Mouse (Mus musculus): Measurements from ENCODE around the gene Exoc7.

The Exoc7 gene

DNA sequence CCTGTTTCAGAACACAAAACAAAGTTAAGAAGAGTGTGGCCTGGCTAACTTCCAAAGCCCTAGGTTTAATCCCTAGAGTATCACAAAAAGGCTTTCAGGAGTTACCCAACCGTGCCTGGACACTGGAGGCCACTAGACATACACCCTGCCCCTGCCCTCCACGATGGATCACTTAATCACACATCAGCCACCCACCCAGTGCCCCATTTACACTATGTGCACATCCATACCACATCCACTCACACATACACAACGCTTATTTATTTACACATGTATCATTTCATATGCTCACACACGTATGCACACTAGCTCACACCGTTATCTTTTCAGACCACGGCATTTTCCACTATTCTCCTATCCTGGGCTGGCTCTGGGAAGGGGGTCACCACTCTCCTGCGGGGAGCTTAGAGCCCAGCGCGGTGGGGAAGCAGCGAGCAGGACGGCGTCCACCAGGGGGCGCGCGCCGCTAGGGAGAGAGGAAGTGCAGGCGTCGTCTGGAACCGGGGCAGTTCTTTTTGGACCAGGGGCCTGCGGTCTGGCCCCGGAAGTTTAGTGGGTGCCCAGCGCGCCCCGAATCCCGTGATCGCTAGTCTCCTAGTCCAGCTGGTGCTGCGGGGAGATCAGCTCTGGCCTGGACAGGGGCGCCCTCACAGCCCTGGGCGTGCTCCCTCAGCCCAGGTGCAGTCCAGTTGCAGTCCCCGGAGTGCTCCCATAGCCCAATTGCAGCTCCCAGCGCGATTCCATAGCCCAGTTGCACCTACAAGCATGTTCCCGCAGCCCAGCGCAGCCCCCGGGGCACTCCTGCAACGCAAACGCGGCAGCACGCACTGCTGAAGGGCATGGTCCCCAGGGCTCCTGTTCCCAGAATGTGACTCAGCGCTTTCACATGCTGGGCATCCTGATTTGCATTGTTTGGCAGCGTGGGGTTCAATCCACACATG, 12.0 kb upstream of the Exoc7 start:
- ATAC-seq (ENCODE audit: insufficient number of reproducible peaks, low FRiP score, low TSS enrichment) = 0 out of 2 replicates have a peak, but pooled peaks have one; percentile 26

DNA sequence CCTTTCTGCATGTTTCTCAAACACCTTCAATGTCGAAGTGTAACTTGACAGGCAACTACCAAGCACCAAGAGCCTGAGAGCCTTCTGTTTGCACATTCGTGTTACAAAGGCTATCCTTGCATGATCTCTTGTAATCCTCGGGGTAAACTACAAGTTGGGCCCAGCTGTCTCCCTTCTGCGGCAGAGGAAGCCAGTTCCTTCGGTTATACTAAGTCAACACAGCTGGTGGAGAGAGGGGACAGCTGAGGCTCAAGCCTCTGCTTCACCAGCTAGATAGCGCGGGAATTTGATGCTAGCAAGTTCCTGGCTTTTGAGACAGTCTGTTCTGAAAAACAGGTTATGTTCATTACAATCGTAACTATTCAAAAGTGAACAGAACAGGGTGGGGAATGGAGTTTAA, 5.3 kb upstream of the Exoc7 start:
- ATAC-seq (ENCODE audit: insufficient number of reproducible peaks, low FRiP score, low TSS enrichment) = no peak

DNA sequence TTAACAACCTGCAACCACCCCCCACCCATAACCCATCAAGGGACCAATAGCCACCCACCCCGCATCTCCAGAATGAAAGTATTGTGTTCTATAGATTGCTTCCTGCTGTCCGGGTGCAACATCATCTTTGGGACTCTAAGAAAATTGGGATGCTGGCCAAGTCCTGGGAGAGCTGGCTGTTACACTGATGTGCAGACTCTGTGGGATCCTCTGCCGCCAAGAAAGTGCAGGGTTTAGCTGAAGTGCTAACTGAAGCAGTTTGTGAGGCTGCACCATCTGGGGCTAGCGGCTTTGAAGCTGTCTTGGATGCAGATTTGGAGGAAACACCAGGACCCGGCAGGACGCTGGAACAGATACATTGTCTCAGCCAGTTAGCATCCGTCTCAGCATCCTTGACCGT, 4.1 kb upstream of the Exoc7 start:
- ATAC-seq (ENCODE audit: insufficient number of reproducible peaks, low FRiP score, low TSS enrichment) = no peak

- no peak for ATAC-seq (ENCODE audit: insufficient number of reproducible peaks, low FRiP score, low TSS enrichment)
These were observed 2.6 kb upstream of the Exoc7 start for GRCm38 (mm10) chr11:116309601-116310000.

- ATAC-seq (ENCODE audit: insufficient number of reproducible peaks, low FRiP score, low TSS enrichment) = no peak
These were observed 914 bp upstream of the Exoc7 start for GRCm38 (mm10) chr11:116307762-116308531.

DNA sequence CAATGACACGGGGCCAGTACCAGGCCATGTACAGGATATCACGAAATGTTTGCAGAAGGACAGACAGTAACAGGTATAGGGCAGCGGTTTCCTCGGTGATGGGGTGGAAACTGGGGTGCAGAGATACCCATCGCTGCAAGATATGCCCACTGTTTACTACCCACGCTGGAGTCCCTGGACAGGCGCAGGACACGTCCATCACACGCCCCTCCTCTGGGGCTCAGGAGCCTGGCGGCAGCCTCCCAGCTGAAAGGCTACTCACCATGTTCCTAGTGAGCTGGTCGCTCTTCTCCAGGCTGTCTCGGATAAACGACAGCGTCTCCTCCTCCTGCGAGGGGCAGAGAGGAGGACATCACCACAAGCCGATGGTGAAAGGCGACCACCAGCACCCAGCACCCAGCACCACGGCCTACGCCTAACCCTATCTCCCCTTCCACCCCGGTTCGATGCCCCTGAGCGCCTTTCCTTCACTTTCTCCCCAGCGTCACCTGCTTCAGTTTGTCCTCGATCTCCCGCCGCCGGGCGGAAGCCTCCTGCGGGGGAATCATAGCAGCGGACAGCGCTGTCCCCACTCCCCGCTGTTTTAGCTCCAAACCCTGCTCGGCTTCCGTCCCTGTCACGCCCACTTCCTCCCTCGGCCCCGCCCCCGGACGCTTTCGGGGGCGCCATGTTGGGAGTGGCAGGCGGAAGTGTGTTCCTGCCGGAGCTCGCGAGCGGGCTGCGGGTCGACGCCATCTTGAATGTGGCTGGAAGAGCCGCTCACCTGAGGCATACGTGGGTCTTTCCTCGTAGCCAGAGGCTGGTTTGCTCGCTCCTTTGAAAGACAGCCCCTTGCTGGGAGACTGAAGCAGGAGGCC, 679 bp downstream of the Exoc7 start:
- ATAC-seq (ENCODE audit: insufficient number of reproducible peaks, low FRiP score, low TSS enrichment) = peak; percentile 91

DNA sequence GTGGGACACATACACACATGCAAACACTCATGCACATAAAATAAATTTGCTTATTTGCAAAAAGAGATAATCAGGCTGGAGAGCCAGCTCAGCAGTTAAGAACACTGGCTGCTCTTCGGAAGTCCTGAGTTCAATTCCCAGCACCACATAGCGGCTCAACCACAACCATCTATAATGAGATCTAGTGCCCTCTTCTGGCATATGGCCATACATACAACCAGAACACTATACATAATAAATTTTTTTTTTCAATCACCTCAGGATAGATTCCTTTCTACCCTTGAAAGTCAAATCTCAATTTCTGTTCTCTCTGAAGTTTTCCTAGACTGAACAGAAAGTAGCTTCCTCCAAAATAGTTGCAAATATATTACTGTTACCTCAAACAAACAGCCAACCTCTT, 1.6 kb downstream of the Exoc7 start:
- ATAC-seq (ENCODE audit: insufficient number of reproducible peaks, low FRiP score, low TSS enrichment) = no peak

- peak; percentile 72; the same call in 1 of the 2 replicates for ATAC-seq (ENCODE audit: insufficient number of reproducible peaks, low FRiP score, low TSS enrichment)
These were observed 8.4 kb downstream of the Exoc7 start for GRCm38 (mm10) chr11:116298621-116299020.

DNA sequence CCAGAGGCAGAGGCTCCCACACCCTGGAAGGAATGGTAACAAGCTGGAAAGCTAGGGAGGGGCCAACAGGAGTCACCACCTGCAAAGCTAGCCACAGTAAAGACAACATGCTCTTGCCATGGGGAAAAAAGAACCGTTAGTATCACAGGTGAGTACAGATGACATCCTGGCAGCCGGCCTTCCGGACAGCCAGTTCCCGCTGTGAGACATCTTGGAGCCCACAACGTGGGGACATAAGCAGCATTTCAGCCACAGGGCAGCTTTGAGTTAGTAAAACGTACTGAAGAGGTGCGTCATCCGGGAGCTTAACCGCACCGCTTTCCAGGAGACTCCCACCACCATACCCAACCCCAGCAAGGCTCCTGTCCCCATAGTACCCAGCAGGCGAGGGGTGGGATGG, 8.8 kb downstream of the Exoc7 start:
- no peak for ATAC-seq (ENCODE audit: insufficient number of reproducible peaks, low FRiP score, low TSS enrichment)

GRCm38 (mm10) chr11:116297017-116297416, 10.0 kb downstream of the Exoc7 start:
- ATAC-seq (ENCODE audit: insufficient number of reproducible peaks, low FRiP score, low TSS enrichment) = no peak

GRCm38 (mm10) chr11:116296191-116296734, 10.8 kb downstream of the Exoc7 start:
- no peak for ATAC-seq (ENCODE audit: insufficient number of reproducible peaks, low FRiP score, low TSS enrichment)

GRCm38 (mm10) chr11:116294319-116294718, 12.7 kb downstream of the Exoc7 start:
- no peak for ATAC-seq (ENCODE audit: insufficient number of reproducible peaks, low FRiP score, low TSS enrichment)

DNA sequence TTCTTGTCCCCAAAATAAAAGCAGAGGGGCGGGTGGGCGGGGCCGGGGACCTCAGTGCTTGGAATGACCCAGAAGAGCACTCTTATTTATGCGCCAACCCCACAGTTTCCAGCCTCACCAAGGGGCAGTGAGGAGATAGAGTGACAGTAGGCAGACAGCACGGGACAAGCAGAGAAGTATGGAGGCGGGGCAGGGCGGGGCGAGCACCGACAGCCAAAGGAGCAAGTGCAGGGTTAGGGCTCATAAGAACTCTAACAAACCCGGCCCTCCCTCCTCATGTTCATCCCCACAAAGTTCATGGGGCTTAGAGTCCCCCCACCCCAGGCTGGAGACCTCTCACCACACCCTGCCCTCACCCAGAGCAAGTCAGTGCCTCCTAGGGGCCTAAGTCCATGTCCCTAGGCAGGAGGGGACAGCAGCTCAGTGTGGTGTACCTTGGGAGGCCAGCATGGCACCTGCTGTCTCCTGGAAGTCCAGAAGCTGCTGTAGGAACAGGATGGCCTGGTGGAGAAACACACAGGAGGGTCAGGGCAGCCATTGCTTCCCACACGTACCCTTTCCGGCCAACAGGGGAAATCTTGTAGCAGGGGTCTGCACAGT, 13.4 kb downstream of the Exoc7 start:
- no peak for ATAC-seq (ENCODE audit: insufficient number of reproducible peaks, low FRiP score, low TSS enrichment)

- no peak for ATAC-seq (ENCODE audit: insufficient number of reproducible peaks, low FRiP score, low TSS enrichment)
These were observed 14.6 kb downstream of the Exoc7 start for GRCm38 (mm10) chr11:116292401-116292800.

GRCm38 (mm10) chr11:116290556-116290955, 16.5 kb downstream of the Exoc7 start:
- no peak for ATAC-seq (ENCODE audit: insufficient number of reproducible peaks, low FRiP score, low TSS enrichment)

DNA sequence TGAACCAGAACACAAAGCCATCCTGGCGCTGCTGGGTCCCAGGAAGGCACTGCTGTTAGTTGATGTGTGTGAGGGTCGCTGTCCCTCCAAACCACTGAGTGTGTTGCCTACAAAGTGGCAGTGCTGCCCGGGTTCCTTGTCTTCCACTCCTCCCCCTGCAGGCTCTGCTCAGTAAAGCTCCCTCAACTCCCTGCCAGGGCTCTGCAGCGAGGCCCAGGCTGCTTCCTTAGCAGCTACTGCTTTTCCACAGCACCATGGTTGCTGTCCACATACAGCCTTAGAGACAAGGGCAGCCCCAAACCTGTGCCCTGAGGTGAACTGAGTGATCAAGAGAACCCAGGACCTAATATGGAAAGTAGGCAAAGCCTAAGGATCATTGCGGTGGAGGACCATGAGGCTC, 19.7 kb downstream of the Exoc7 start:
- no peak for ATAC-seq (ENCODE audit: insufficient number of reproducible peaks, low FRiP score, low TSS enrichment)

DNA sequence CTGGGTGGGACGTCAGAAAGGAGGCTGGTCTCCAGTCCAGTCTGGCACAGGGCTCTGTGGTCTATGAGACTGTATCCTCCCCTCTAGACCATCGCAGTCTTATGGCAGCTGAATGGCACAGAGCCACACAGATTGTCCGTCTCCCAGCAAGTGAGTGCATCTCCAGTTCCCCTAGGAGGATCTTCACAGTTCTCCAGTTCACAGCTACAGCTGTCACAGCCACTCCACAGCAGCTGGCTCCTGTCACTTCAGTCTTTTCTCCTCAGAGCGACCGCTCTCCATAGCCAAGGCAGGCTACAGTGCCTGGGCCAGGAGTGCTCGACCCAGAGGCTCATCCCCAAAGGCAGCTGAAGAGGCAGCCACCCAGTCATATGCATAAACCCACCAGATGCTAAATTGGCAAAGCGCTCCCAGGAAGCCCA, 21.3 kb downstream of the Exoc7 start:
- ATAC-seq (ENCODE audit: insufficient number of reproducible peaks, low FRiP score, low TSS enrichment) = no peak

- no peak for ATAC-seq (ENCODE audit: insufficient number of reproducible peaks, low FRiP score, low TSS enrichment)
These were observed 23.1 kb downstream of the Exoc7 start for GRCm38 (mm10) chr11:116283982-116284381.

DNA sequence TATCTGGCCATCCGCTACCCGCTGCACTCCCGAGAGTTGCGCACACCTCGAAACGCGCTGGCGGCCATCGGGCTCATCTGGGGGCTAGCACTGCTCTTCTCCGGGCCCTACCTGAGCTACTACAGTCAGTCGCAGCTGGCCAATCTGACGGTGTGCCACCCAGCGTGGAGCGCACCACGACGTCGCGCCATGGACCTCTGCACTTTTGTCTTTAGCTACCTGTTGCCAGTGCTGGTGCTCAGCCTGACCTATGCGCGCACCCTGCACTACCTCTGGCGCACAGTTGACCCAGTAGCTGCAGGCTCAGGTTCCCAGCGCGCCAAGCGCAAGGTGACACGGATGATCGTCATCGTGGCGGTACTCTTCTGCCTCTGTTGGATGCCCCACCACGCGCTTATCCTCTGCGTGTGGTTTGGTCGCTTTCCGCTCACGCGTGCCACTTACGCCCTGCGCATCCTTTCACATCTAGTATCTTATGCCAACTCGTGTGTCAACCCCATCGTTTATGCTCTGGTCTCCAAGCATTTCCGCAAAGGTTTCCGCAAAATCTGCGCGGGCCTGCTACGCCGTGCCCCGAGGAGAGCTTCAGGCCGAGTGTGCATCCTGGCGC, 24.0 kb downstream of the Exoc7 start:
- ATAC-seq (ENCODE audit: insufficient number of reproducible peaks, low FRiP score, low TSS enrichment) = no peak

Measured in cerebellum, adult (tissue).